Mouse (Mus musculus): ENCODE measurements around the gene Actr8.

Gene Actr8

GRCm38 (mm10) chr14:30041836-30042235 is 63.7 kb downstream of the Actr8 start:
- peak; percentile 51 for DNase-seq

GRCm38 (mm10) chr14:30043356-30043940 is 65.3 kb downstream of the Actr8 start:
- no peak for DNase-seq

GRCm38 (mm10) chr14:30045239-30045638 is 67.1 kb downstream of the Actr8 start:
- DNase-seq, result no peak

- no peak for DNase-seq
Observed at GRCm38 (mm10) chr14:30045704-30046220, 67.6 kb downstream of the Actr8 start.

GRCm38 (mm10) chr14:30046976-30047375 is 68.8 kb downstream of the Actr8 start:
- peak; percentile 83 for DNase-seq

GRCm38 (mm10) chr14:30048049-30048448 is 69.9 kb downstream of the Actr8 start:
- no peak for DNase-seq

- peak; percentile 71 for DNase-seq
Observed at GRCm38 (mm10) chr14:30050280-30050679, 72.1 kb downstream of the Actr8 start.

- DNase-seq, result peak; percentile 40
Observed at GRCm38 (mm10) chr14:30054922-30055321, 76.8 kb downstream of the Actr8 start.

Measured in kidney, adult 9 months (tissue).